Mouse (Mus musculus) cortical plate, adult 2 months (tissue): ENCODE data around the gene Snx1.

Source experiments
- CTCF ChIP-seq: fragments of 200-500 bp; IDR thresholded peaks from 2 replicates; pipeline ENCODE4 v1.5.1; 2011; ENCODE audit warnings: mild to moderate bottlenecking, control low read depth, low read length; ENCODE audit not compliant: insufficient read depth; ENCODE audit errors: extremely low read depth
- POLR2A ChIP-seq: fragments of 200-500 bp; IDR thresholded peaks from 2 replicates; pipeline ENCODE4 v1.6.1; 2011; ENCODE audit warnings: mild to moderate bottlenecking, low read length, control low read depth; ENCODE audit not compliant: insufficient read depth; ENCODE audit errors: extremely low read depth

GRCm38 (mm10) chr9:66116890-66117289, 9.5 kb downstream of the Snx1 start:
- TF ChIP-seq CTCF, result no peak
- TF ChIP-seq POLR2A, result no peak
